Mouse (Mus musculus) lung, embryonic 14.5 days (tissue): ENCODE data around the gene Pik3cb. TPM values are rescaled to one million over a fixed set of nuclear protein-coding genes. Genes with fewer than 3 reads are reported as not detected.
A peak's percentile ranks its signal among the peaks of the same experiment; 100 is the strongest.

Source experiments
- ATAC-seq: fragments of 200-750 bp; cut with Nextera tagmentation; 2 replicates; pipeline ENCODE4 v1.8.0; 2017; ENCODE audit warnings: mild to moderate bottlenecking, moderate TSS enrichment, moderate library complexity; ENCODE audit not compliant: insufficient read depth
- DNase-seq: peaks from one replicate; pipeline ENCODE4 v3.0.0-alpha.2; 2015
- H3K27ac ChIP-seq: fragments of 300-500 bp; sonication (generic); 2 replicates; pipeline ENCODE4 v1.5.1; 2014; ENCODE audit warnings: low read depth, mild to moderate bottlenecking, moderate library complexity
- H3K27me3 ChIP-seq: fragments of 300-500 bp; sonication (generic); 2 replicates; pipeline ENCODE4 v1.6.1; 2014; ENCODE audit warnings: low read length, control low read depth; ENCODE audit not compliant: insufficient read depth
- H3K36me3 ChIP-seq: fragments of 300-500 bp; sonication (generic); 2 replicates; pipeline ENCODE4 v1.6.1; 2014; ENCODE audit warnings: control low read depth; ENCODE audit not compliant: insufficient read depth
- H3K4me1 ChIP-seq: fragments of 300-500 bp; sonication (generic); 2 replicates; pipeline ENCODE4 v1.6.1; 2014; ENCODE audit warnings: antibody characterized with exemption, control low read depth; ENCODE audit not compliant: insufficient read depth
- H3K4me2 ChIP-seq: fragments of 300-500 bp; sonication (generic); 2 replicates; pipeline ENCODE4 v1.6.1; 2014; ENCODE audit warnings: mild to moderate bottlenecking
- H3K4me3 ChIP-seq: fragments of 300-500 bp; sonication (generic); 2 replicates; pipeline ENCODE4 v1.5.1; 2014; ENCODE audit warnings: low read depth, low read length
- H3K9ac ChIP-seq: fragments of 300-500 bp; sonication (generic); 2 replicates; pipeline ENCODE4 v1.6.1; 2014
- H3K9me3 ChIP-seq: fragments of 300-500 bp; sonication (generic); 2 replicates; pipeline ENCODE4 v1.6.1; 2016; ENCODE audit warnings: low read depth, low read length, control low read depth
- CTCF ChIP-seq: IDR thresholded peaks from 2 replicates; pipeline ENCODE4 v1.5.1; 2016; ENCODE audit warnings: antibody characterized with exemption, low read depth
- WGBS: fragments of 180-500 bp; shearing (Covaris S2); extraction: QIAGEN DNeasy Blood & Tissue Kit; methylation state at CpG from one replicate; pipeline ENCODE4 v1.1.7; 2014; 5-methylcytosine and 5-hydroxymethylcytosine counted together
- polyA plus RNA-seq: library from polyadenylated mRNA; unstranded; fragments of >200 nt; fragmentation: Nextera tagmentation; extraction: Ambion mirVana; gene quantifications from 2 replicates; pipeline ENCODE4 v1.2.1, GENCODE M21; 2014

Gene Pik3cb
- 1.3 and 1.7 TPM in 2 replicates for polyA plus RNA-seq

GRCm38 (mm10) chr9:99140063-99140882 lies at the start of gene Pik3cb:
Gene Pik3cb, minus strand, starts transcription at chr9:99140621.
- Histone ChIP-seq H3K9ac (peak within 1 kb of the TSS; percentile 62), H3K4me2 (peak within 1 kb of the TSS; percentile 82), H3K27me3 (0 out of 2 replicates have a peak, but pooled peaks cover 6% of the 10 kb centered on the region), H3K9me3 (no peaks in the 10 kb centered on the region), H3K4me3 (peak within 1 kb of the TSS; percentile 76), H3K27ac (peak within 1 kb of the TSS; percentile 63; the same call in 1 of the 2 replicates), H3K4me1 (no peaks in the 10 kb centered on the region; the same call in 1 of the 2 replicates), H3K36me3 (no peaks in the 10 kb centered on the region)
- no peak for TF ChIP-seq CTCF
- ATAC-seq = peak; percentile 97
- under 1% methylated on average over 65 of the region's 77 CpGs for WGBS
- DNase-seq = peak; percentile 94

- 79% methylated on average over 8 of the region's 8 CpGs for WGBS
- ATAC-seq = no peak
- H3K4me2 ChIP-seq = no peak overlapping the region
- H3K27me3 ChIP-seq = no peaks in the 10 kb centered on the region
- no peak overlapping the region for H3K27ac ChIP-seq
- DNase-seq = no peak
- H3K4me3 ChIP-seq = no peak overlapping the region
- H3K9me3 ChIP-seq = no peaks in the 10 kb centered on the region
- no peaks in the 10 kb centered on the region for H3K36me3 ChIP-seq
- TF ChIP-seq CTCF = no peak
- no peaks in the 10 kb centered on the region for H3K4me1 ChIP-seq
- H3K9ac ChIP-seq = no peak overlapping the region
Observed at GRCm38 (mm10) chr9:99183043-99183670, 42.7 kb upstream of the Pik3cb start.

DNA sequence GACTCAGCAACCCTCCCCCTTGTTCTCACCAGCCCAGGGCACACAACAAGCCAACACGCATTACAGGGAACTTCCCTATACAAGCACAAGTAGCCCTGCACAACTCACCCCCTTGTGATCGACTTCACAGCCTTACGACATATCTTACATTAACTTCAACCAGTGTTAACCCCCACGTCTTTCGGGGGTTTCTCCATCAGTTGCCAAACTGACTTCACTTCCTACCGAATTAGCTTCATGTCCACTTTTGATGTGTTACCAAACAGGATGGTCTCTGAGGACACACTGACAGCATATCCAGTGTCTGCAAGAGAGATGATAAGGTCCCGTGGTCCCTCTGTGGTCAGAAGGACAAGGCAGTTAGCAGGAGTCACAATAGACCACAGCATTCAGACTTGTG lies 41.7 kb upstream of the Pik3cb start:
- H3K27me3 ChIP-seq = no peaks in the 10 kb centered on the region
- H3K4me1 ChIP-seq = no peaks in the 10 kb centered on the region
- DNase-seq (no peak), ATAC-seq (no peak)
- no peaks in the 10 kb centered on the region for H3K9me3 ChIP-seq
- 83% methylated on average over 7 of the region's 7 CpGs for WGBS
- no peak for TF ChIP-seq CTCF
- H3K27ac ChIP-seq = no peak overlapping the region
- H3K36me3 ChIP-seq = no peaks in the 10 kb centered on the region
- H3K4me3 ChIP-seq = no peak overlapping the region
- H3K9ac ChIP-seq = no peak overlapping the region
- H3K4me2 ChIP-seq = no peak overlapping the region

DNA sequence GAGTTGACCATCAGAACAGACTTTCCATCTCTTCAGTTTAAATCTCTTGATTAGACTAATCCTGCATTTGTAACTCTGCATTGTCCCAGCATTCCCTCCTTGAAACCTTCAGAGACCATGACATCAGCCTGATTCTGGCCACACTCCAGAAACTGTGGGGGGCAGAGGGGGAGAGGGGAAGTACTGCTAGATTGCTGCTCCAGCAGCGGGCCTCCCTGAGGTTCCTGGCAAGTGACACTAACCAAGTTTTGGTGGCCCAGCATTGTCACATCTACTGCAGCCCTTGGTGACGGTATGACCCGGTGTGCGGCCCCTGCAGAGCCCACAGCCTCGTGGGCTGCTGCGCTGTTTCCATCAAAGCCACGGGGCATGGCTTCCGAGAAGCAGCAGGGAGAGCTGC lies 39.9 kb upstream of the Pik3cb start:
- TF ChIP-seq CTCF = no peak
- Histone ChIP-seq H3K9me3 (no peaks in the 10 kb centered on the region), H3K36me3 (no peaks in the 10 kb centered on the region), H3K27me3 (no peaks in the 10 kb centered on the region), H3K4me2 (no peak overlapping the region), H3K4me3 (no peak overlapping the region), H3K4me1 (no peaks in the 10 kb centered on the region), H3K27ac (no peak overlapping the region), H3K9ac (no peak overlapping the region)
- DNase-seq (peak; percentile 34), ATAC-seq (peak; percentile 17; the same call in 1 of the 2 replicates)
- WGBS = 68% methylated on average over 8 of the region's 8 CpGs

DNA sequence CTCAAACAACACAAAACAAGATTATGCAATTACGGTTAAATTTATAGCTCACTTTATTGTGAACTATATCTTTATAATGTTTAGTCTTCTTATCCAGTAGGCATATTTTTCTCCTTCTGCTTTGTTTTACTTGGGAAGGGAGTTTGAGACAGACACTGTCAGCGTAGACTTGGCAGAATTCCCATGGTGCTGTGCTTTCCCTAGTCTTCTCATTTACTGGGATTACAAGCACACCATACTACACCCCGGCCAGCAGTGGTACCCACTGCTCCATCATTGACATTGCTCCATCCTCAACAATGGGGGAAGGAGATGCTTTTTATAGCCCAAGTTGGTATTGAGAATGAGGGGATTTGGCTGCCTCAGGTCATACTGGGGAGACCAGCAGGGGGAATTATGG lies 38.3 kb upstream of the Pik3cb start:
- DNase-seq (no peak), ATAC-seq (no peak)
- Histone ChIP-seq H3K27ac (no peak overlapping the region), H3K9ac (no peak overlapping the region), H3K4me2 (no peak overlapping the region), H3K4me1 (no peaks in the 10 kb centered on the region), H3K36me3 (no peaks in the 10 kb centered on the region), H3K27me3 (no peaks in the 10 kb centered on the region), H3K4me3 (no peak overlapping the region), H3K9me3 (no peaks in the 10 kb centered on the region)
- no peak for TF ChIP-seq CTCF
- WGBS = 83% methylated on average over 3 of the region's 3 CpGs

- Histone ChIP-seq H3K27me3 (no peaks in the 10 kb centered on the region), H3K9me3 (no peaks in the 10 kb centered on the region), H3K9ac (no peak overlapping the region), H3K27ac (no peak overlapping the region), H3K36me3 (no peaks in the 10 kb centered on the region), H3K4me1 (no peaks in the 10 kb centered on the region), H3K4me2 (no peak overlapping the region), H3K4me3 (no peak overlapping the region)
- ATAC-seq = no peak
- TF ChIP-seq CTCF = no peak
- no peak for DNase-seq
- 74% methylated on average over 6 of the region's 6 CpGs for WGBS
Observed at GRCm38 (mm10) chr9:99175774-99176173, 35.4 kb upstream of the Pik3cb start.

- Histone ChIP-seq H3K4me2 (no peak overlapping the region), H3K4me3 (no peak overlapping the region), H3K36me3 (no peaks in the 10 kb centered on the region), H3K27ac (no peak overlapping the region), H3K9me3 (no peaks in the 10 kb centered on the region), H3K27me3 (no peaks in the 10 kb centered on the region), H3K9ac (no peak overlapping the region), H3K4me1 (no peaks in the 10 kb centered on the region)
- no peak for TF ChIP-seq CTCF
- DNase-seq (no peak), ATAC-seq (no peak)
- 54% methylated on average over 2 of the region's 2 CpGs for WGBS
Observed at GRCm38 (mm10) chr9:99172811-99173210, 32.4 kb upstream of the Pik3cb start.
